Mouse (Mus musculus): ENCODE results near the gene Gm7298. TPM values are rescaled to one million over a fixed set of nuclear protein-coding genes. Genes with fewer than 3 reads are reported as not detected.

Gene Gm7298
- polyA plus RNA-seq (2014; fragmentation: Illumina TruSeq; extraction: RNeasy Lipid Tissue Mini Kit (QIAGEN cat#74804); ENCODE audit: low read depth, low replicate concordance): not detected

DNA sequence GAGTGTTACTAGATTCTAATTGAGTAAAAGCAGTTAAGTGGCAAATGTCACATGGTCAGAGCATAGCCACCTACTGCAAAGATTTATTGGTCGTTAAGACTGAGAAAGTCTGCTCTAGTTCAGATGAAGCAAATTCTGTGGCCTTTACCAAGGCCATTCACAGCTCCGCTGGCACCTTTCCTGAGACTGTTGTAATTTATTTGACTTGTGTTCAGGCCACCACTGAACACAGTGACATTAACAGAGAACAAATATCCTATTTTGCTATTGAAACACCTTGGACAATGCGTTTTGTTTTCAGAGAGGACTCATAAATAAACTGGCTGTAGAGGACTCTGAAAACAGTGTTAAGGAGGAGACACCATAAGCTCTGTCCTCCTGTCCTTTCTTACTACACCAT, at the start of gene Gm7298:
Gene Gm7298, plus strand, starts transcription at position 301 of the 400 bp plus-strand sequence.

DNA sequence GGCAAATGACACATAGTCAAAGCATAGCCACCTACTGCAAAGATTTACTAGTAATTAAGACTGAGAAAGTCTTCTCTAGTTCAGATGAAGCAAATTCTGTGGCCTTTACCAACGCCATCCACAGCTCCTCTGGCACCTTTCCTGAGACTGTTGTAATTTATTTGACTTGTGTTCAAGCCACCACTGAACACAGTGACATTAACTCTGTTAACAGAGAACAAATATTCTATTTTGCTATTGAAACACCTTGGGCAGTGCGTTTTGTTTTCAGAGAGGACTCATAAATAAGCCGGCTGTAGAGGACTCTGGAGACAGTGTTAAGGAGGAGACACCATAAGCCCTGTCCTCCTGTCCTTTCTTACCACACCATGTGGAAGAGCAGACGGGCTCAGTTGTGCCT, 105.5 kb downstream of the Gm7298 start, which contains the start of gene Mug1:
Gene Mug1, plus strand, starts transcription at position 271 of the 400 bp plus-strand sequence.

Other genes starting within 250 kb of the Gm7298 start
- not detected for gene A2m, start 97.6 kb upstream of the Gm7298 start, polyA plus RNA-seq (2014; fragmentation: Illumina TruSeq; extraction: RNeasy Lipid Tissue Mini Kit (QIAGEN cat#74804); ENCODE audit: low read depth, low replicate concordance)
- gene Mug1, start 105.6 kb downstream of the Gm7298 start, polyA plus RNA-seq (2014; fragmentation: Illumina TruSeq; extraction: RNeasy Lipid Tissue Mini Kit (QIAGEN cat#74804); ENCODE audit: low read depth, low replicate concordance): not detected